Mouse (Mus musculus): ENCODE measurements around the gene Lrig2. TPM values are rescaled to one million over a fixed set of nuclear protein-coding genes. Genes with fewer than 3 reads are reported as not detected.

The Lrig2 gene
- total RNA-seq, 1 experiment, result 21.7 TPM

GRCm38 (mm10) chr3:104480946-104481719, 30.6 kb downstream of the Lrig2 start:
- DNase-seq (ENCODE audit: low read depth, low spot score), result no peak
- in situ Hi-C loops (cut with MboI; ENCODE audit: low sequenced_read_pairs in 2 of 2, unreplicated experiment in 2 of 2), result no loop called here
- Histone ChIP-seq H3K4me1 (ENCODE audit: control insufficient read depth in 2 of 2, insufficient read depth in 2 of 2, low read length in 2 of 2, poor library complexity in 1 of 2) (no peaks in the 10 kb centered on the region), H3K4me3 (ENCODE audit: insufficient read depth in 1 of 2, low read depth in 1 of 2, low read length in 2 of 2, poor library complexity in 1 of 2, severe bottlenecking in 1 of 2) (no peak overlapping the region), H3K27ac (ENCODE audit: insufficient read depth, low read depth, low read length, poor library complexity, severe bottlenecking) (no peak overlapping the region), H3K9ac (ENCODE audit: insufficient read depth, low read depth, low read length, poor library complexity, severe bottlenecking) (no peak overlapping the region), H3K9me3 (ENCODE audit: control insufficient read depth, insufficient read depth, low read depth, low read length) (no peaks in the 10 kb centered on the region), H3K36me3 (ENCODE audit: control insufficient read depth, insufficient read depth, low read length, poor library complexity, severe bottlenecking) (no peaks in the 10 kb centered on the region)
- no peak for TF ChIP-seq ZNF384 (IDR thresholded peaks at IDR 0.05; ENCODE audit: low read depth, low read length)
- no peak for TF ChIP-seq MAFK (IDR thresholded peaks at IDR 0.05; ENCODE audit: insufficient read depth, low read depth, low read length)
- no peak for TF ChIP-seq ZC3H11A (IDR thresholded peaks at IDR 0.05; ENCODE audit: borderline replicate concordance, low read depth, low read length)

DNA sequence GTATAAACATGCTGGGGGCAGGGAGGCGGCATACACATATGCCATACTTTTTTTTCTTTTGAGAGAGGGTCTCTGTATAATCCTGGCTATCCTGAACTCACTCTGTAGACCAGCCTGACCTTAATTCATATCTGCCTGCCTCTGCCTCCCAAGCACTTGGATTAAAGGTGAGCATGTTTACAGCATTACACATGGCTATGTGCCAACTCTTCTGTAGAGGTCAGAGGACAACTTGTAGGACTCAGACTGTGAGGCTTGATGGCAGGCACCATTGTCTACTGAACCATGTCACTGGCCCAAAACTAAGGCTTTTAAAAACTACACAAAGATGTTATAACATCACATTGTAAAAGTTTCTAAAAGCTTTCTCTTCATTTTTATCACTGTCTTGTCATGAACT, 33.7 kb downstream of the Lrig2 start:
- Histone ChIP-seq H3K36me3 (ENCODE audit: control insufficient read depth, insufficient read depth, low read length, poor library complexity, severe bottlenecking) (no peaks in the 10 kb centered on the region), H3K27ac (ENCODE audit: insufficient read depth, low read depth, low read length, poor library complexity, severe bottlenecking) (no peak overlapping the region)
- DNase-seq (ENCODE audit: low read depth, low spot score), result no peak

DNA sequence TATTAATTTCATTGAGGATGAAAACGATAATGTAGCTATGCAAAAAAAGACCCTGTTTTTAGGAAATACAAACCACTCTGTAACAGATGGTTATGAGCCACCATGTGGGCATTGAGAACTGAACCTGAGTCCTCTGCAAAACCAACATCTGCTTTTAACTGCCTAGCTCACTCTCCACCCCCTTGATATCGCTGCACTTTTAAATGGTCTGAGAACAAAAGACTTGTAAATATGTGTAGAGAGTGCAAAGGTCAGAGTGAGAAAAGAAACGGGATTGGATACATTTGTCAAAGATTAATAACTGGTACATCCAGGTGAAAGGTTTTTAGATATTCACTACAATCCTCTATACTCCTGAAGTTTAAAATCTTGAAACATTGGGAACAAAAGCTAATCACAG, 42.3 kb downstream of the Lrig2 start:
- TF ChIP-seq ZC3H11A (IDR thresholded peaks at IDR 0.05; ENCODE audit: borderline replicate concordance, low read depth, low read length) (no peak), CHD2 (IDR thresholded peaks at IDR 0.05; ENCODE audit: low read depth, low read length) (no peak), ZNF384 (IDR thresholded peaks at IDR 0.05; ENCODE audit: low read depth, low read length) (no peak), HCFC1 (IDR thresholded peaks at IDR 0.05; ENCODE audit: borderline replicate concordance, insufficient read depth, low read length) (no peak), MAFK (IDR thresholded peaks at IDR 0.05; ENCODE audit: insufficient read depth, low read depth, low read length) (no peak)
- in situ Hi-C loops (cut with MboI; ENCODE audit: low sequenced_read_pairs in 2 of 2, unreplicated experiment in 2 of 2), result no loop called here
- H3K36me3 ChIP-seq (ENCODE audit: control insufficient read depth, insufficient read depth, low read length, poor library complexity, severe bottlenecking), result peaks cover 2% of the 10 kb centered on the region; the same call in 1 of the 2 replicates

More for the DNA sequence above, 33.7 kb downstream of the Lrig2 start:
- Histone ChIP-seq H3K9me3 (ENCODE audit: control insufficient read depth, insufficient read depth, low read depth, low read length) (no peaks in the 10 kb centered on the region), H3K4me1 (ENCODE audit: control insufficient read depth in 2 of 2, insufficient read depth in 2 of 2, low read length in 2 of 2, poor library complexity in 1 of 2) (no peaks in the 10 kb centered on the region), H3K4me3 (ENCODE audit: insufficient read depth in 1 of 2, low read depth in 1 of 2, low read length in 2 of 2, poor library complexity in 1 of 2, severe bottlenecking in 1 of 2) (no peak overlapping the region), H3K9ac (ENCODE audit: insufficient read depth, low read depth, low read length, poor library complexity, severe bottlenecking) (no peak overlapping the region)
- in situ Hi-C loops (cut with MboI; ENCODE audit: low sequenced_read_pairs in 2 of 2, unreplicated experiment in 2 of 2), result no loop called here
- TF ChIP-seq ZNF384 (IDR thresholded peaks at IDR 0.05; ENCODE audit: low read depth, low read length) (no peak), ZC3H11A (IDR thresholded peaks at IDR 0.05; ENCODE audit: borderline replicate concordance, low read depth, low read length) (no peak), MAFK (IDR thresholded peaks at IDR 0.05; ENCODE audit: insufficient read depth, low read depth, low read length) (no peak), HCFC1 (IDR thresholded peaks at IDR 0.05; ENCODE audit: borderline replicate concordance, insufficient read depth, low read length) (no peak), CHD2 (IDR thresholded peaks at IDR 0.05; ENCODE audit: low read depth, low read length) (no peak)

GRCm38 (mm10) chr3:104461226-104461625, 50.5 kb downstream of the Lrig2 start:
- no peak for DNase-seq (ENCODE audit: low read depth, low spot score)
- in situ Hi-C loops (cut with MboI; ENCODE audit: low sequenced_read_pairs in 2 of 2, unreplicated experiment in 2 of 2), result no loop called here
- no peak for TF ChIP-seq ZNF384 (IDR thresholded peaks at IDR 0.05; ENCODE audit: low read depth, low read length)
- TF ChIP-seq MAFK (IDR thresholded peaks at IDR 0.05; ENCODE audit: insufficient read depth, low read depth, low read length), result no peak
- TF ChIP-seq CHD2 (IDR thresholded peaks at IDR 0.05; ENCODE audit: low read depth, low read length), result no peak
- no peak for TF ChIP-seq ZC3H11A (IDR thresholded peaks at IDR 0.05; ENCODE audit: borderline replicate concordance, low read depth, low read length)
- no peak for TF ChIP-seq HCFC1 (IDR thresholded peaks at IDR 0.05; ENCODE audit: borderline replicate concordance, insufficient read depth, low read length)
- Histone ChIP-seq H3K4me1 (ENCODE audit: control insufficient read depth in 2 of 2, insufficient read depth in 2 of 2, low read length in 2 of 2, poor library complexity in 1 of 2) (no peaks in the 10 kb centered on the region), H3K4me3 (ENCODE audit: insufficient read depth in 1 of 2, low read depth in 1 of 2, low read length in 2 of 2, poor library complexity in 1 of 2, severe bottlenecking in 1 of 2) (no peak overlapping the region), H3K9me3 (ENCODE audit: control insufficient read depth, insufficient read depth, low read depth, low read length) (no peaks in the 10 kb centered on the region), H3K9ac (ENCODE audit: insufficient read depth, low read depth, low read length, poor library complexity, severe bottlenecking) (no peak overlapping the region), H3K36me3 (ENCODE audit: control insufficient read depth, insufficient read depth, low read length, poor library complexity, severe bottlenecking) (peaks cover 14% of the 10 kb centered on the region), H3K27ac (ENCODE audit: insufficient read depth, low read depth, low read length, poor library complexity, severe bottlenecking) (no peak overlapping the region)

More for the DNA sequence above, 42.3 kb downstream of the Lrig2 start:
- no peaks in the 10 kb centered on the region for H3K9me3 ChIP-seq (ENCODE audit: control insufficient read depth, insufficient read depth, low read depth, low read length)
- H3K9ac ChIP-seq (ENCODE audit: insufficient read depth, low read depth, low read length, poor library complexity, severe bottlenecking), result no peak overlapping the region
- H3K4me3 ChIP-seq (ENCODE audit: insufficient read depth in 1 of 2, low read depth in 1 of 2, low read length in 2 of 2, poor library complexity in 1 of 2, severe bottlenecking in 1 of 2), result no peak overlapping the region
- DNase-seq (ENCODE audit: low read depth, low spot score), result no peak
- no peak overlapping the region for H3K27ac ChIP-seq (ENCODE audit: insufficient read depth, low read depth, low read length, poor library complexity, severe bottlenecking)
- no peaks in the 10 kb centered on the region for H3K4me1 ChIP-seq (ENCODE audit: control insufficient read depth in 2 of 2, insufficient read depth in 2 of 2, low read length in 2 of 2, poor library complexity in 1 of 2)
